Mouse (Mus musculus) heart, adult 2 months (tissue): ENCODE results near the gene Tdrkh.

Source experiments
- CTCF ChIP-seq: fragments of 200-600 bp; IDR thresholded peaks from 2 replicates; pipeline ENCODE4 v1.8.1; 2022; ENCODE audit warnings: antibody characterized with exemption, mild to moderate bottlenecking, moderate library complexity
- POLR2A ChIP-seq: fragments of 200-500 bp; IDR thresholded peaks from 2 replicates; pipeline ENCODE4 v1.6.1; 2011; ENCODE audit warnings: mild to moderate bottlenecking, low read depth, low read length, control low read depth; ENCODE audit not compliant: insufficient read depth

DNA sequence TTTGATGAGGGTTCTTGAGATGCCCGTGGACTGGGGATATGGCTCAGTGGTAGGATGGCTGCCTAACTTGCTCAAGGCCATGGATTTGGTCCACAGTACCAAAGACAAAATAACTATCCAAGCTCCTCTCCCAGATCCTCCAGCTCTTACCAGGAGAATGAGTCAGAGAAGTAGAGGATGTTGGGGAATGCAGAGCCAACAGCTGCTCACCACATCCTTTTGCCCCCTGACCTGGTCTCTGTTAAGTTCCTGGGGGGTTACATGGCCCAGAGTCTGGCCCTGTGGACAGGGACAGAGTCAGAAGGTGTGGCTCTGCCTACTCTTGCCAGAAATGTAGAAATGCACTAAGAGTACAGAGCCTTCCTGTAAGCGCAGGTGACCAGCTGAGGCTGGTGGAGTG lies 46.8 kb downstream of the Tdrkh start:
- TF ChIP-seq POLR2A (no peak), CTCF (no peak)
